Mouse (Mus musculus) liver, adult (tissue): Measurements from ENCODE around the gene Trim47.

Experiments used
- GATA4 ChIP-seq: IDR thresholded peaks from 2 replicates; pipeline ENCODE4 v1.6.1; 2014; ENCODE audit warnings: mild to moderate bottlenecking, low read length; ENCODE audit not compliant: insufficient replicate concordance

The Trim47 gene

GRCm38 (mm10) chr11:116127156-116127980, at the start of gene Trim47:
Gene Trim47 (minus strand): TSS chr11:116127210.
- no peak for TF ChIP-seq GATA4

- TF ChIP-seq GATA4 = no peak
These were observed 49.0 kb upstream of the Trim47 start for GRCm38 (mm10) chr11:116176010-116176409.

- no peak for TF ChIP-seq GATA4
These were observed 47.9 kb upstream of the Trim47 start for GRCm38 (mm10) chr11:116174775-116175448.

- TF ChIP-seq GATA4 = no peak
These were observed 44.9 kb upstream of the Trim47 start for GRCm38 (mm10) chr11:116171959-116172358.

GRCm38 (mm10) chr11:116170003-116170800, 43.2 kb upstream of the Trim47 start:
- no peak for TF ChIP-seq GATA4

- no peak for TF ChIP-seq GATA4
These were observed 42.2 kb upstream of the Trim47 start for GRCm38 (mm10) chr11:116169214-116169613.

GRCm38 (mm10) chr11:116167884-116168439, 41.0 kb upstream of the Trim47 start, which contains the start of gene Fbf1:
Gene Fbf1 (minus strand): TSS chr11:116168166.
- TF ChIP-seq GATA4 = no peak; the same call in 1 of the 2 replicates

GRCm38 (mm10) chr11:116167232-116167631, 40.2 kb upstream of the Trim47 start:
- no peak for TF ChIP-seq GATA4

- TF ChIP-seq GATA4 = no peak
These were observed 36.0 kb upstream of the Trim47 start for GRCm38 (mm10) chr11:116163002-116163401.

- TF ChIP-seq GATA4 = no peak
These were observed 35.1 kb upstream of the Trim47 start for GRCm38 (mm10) chr11:116162146-116162545.

- TF ChIP-seq GATA4 = no peak
These were observed 34.3 kb upstream of the Trim47 start for GRCm38 (mm10) chr11:116161312-116161711.

GRCm38 (mm10) chr11:116150960-116151359, 23.9 kb upstream of the Trim47 start:
- TF ChIP-seq GATA4 = no peak

GRCm38 (mm10) chr11:116149341-116149740, 22.3 kb upstream of the Trim47 start:
- TF ChIP-seq GATA4 = no peak

- TF ChIP-seq GATA4 = no peak
These were observed 21.8 kb upstream of the Trim47 start for GRCm38 (mm10) chr11:116148761-116149221.
